Mouse (Mus musculus) embryonic facial prominence, embryonic 13.5 days (tissue): ENCODE data around the gene Tppp3. TPM values are rescaled to one million over a fixed set of nuclear protein-coding genes. Genes with fewer than 3 reads are reported as not detected.

Source experiments
- ATAC-seq: fragments of 200-750 bp; cut with Nextera tagmentation; 2 replicates; pipeline ENCODE4 v1.8.0; 2017; ENCODE audit warnings: low read depth; ENCODE audit not compliant: insufficient number of reproducible peaks, insufficient read depth, low FRiP score, low TSS enrichment
- H3K27ac ChIP-seq: fragments of 300-500 bp; sonication (generic); 2 replicates; pipeline ENCODE4 v1.5.1; 2015; ENCODE audit warnings: moderate library complexity, mild to moderate bottlenecking, inconsistent platforms
- H3K27me3 ChIP-seq: fragments of 300-500 bp; sonication (generic); 2 replicates; pipeline ENCODE4 v1.6.1; 2015; ENCODE audit warnings: mild to moderate bottlenecking, inconsistent platforms
- H3K36me3 ChIP-seq: fragments of 300-500 bp; sonication (generic); 2 replicates; pipeline ENCODE4 v1.6.1; 2015; ENCODE audit warnings: mild to moderate bottlenecking, inconsistent platforms
- H3K4me1 ChIP-seq: fragments of 300-500 bp; sonication (generic); 2 replicates; pipeline ENCODE4 v1.6.1; 2015; ENCODE audit warnings: inconsistent platforms
- H3K4me2 ChIP-seq: fragments of 300-500 bp; sonication (generic); 2 replicates; pipeline ENCODE4 v1.6.1; 2015; ENCODE audit warnings: moderate library complexity, mild to moderate bottlenecking, inconsistent platforms
- H3K4me3 ChIP-seq: fragments of 300-500 bp; sonication (generic); 2 replicates; pipeline ENCODE4 v1.5.1; 2015; ENCODE audit warnings: mild to moderate bottlenecking, inconsistent platforms
- H3K9ac ChIP-seq: fragments of 300-500 bp; sonication (generic); 2 replicates; pipeline ENCODE4 v1.6.1; 2015; ENCODE audit warnings: mild to moderate bottlenecking, inconsistent platforms
- H3K9me3 ChIP-seq: fragments of 300-500 bp; sonication (generic); 2 replicates; pipeline ENCODE4 v1.6.1; 2016; ENCODE audit warnings: inconsistent platforms
- WGBS: fragments of 180-500 bp; shearing (Covaris S2); methylation state at CpG from one replicate; pipeline ENCODE4 v1.1.7; 2015; ENCODE audit warnings: mixed read lengths; 5-methylcytosine and 5-hydroxymethylcytosine counted together
- polyA plus RNA-seq: library from polyadenylated mRNA; unstranded; fragments of >200 nt; fragmentation: Nextera tagmentation; extraction: Ambion mirVana; gene quantifications from 2 replicates; pipeline ENCODE4 v1.2.1, GENCODE M21; 2015

The Tppp3 gene
- polyA plus RNA-seq, 1 experiment from 2014 or later: 23.1 TPM

DNA sequence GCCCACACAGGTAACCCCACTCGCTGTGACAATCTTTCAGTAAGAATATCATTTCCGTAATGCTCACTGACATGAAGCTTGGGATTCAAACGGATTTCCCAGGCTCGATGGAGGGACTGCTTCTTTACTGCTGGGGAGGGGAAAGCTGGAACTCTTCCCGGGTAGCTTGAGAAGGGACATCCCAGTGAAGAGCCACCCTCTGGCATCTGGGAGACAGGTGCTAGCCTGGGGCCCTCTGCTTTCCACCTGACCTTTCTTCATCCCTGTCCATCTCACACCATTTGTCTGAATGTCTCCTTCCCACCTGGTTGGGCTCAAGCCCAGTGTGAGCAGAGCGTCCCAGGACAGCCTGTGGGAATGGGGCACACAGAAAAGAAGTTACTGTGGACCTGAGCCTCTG is 5.1 kb downstream of the Tppp3 start:
- H3K4me2 ChIP-seq: no peak overlapping the region
- H3K27me3 ChIP-seq: peaks cover 12% of the 10 kb centered on the region
- ATAC-seq: no peak
- 79% methylated on average over 6 of the region's 6 CpGs for WGBS
- no peaks in the 10 kb centered on the region for H3K9me3 ChIP-seq
- H3K27ac ChIP-seq: no peak overlapping the region
- no peak overlapping the region for H3K4me3 ChIP-seq
- no peak overlapping the region for H3K9ac ChIP-seq
- H3K36me3 ChIP-seq: 0 out of 2 replicates have a peak, but pooled peaks cover 6% of the 10 kb centered on the region
- peaks cover 26% of the 10 kb centered on the region for H3K4me1 ChIP-seq

DNA sequence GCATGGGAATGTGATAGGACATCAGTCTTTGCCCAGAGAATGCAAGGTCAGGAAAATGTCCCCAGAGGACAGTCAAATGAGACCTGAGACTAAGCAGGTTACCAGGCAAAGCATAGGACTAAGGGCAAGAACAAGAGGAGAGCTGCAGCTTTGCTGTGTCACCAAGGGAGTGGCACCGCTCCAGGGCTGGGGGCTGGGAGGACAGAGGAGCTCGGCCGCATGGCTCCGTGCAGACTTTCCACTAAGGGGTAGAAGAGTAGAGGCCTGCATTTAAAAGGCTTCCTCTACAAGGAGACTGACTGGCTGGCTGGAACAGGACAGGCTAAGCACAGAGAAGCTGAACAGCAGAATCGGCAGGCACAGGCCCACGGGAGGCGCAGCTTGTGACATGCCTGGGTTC is 6.7 kb downstream of the Tppp3 start:
- no peak overlapping the region for H3K4me2 ChIP-seq
- no peak overlapping the region for H3K27ac ChIP-seq
- H3K4me3 ChIP-seq: no peak overlapping the region
- no peaks in the 10 kb centered on the region for H3K9me3 ChIP-seq
- ATAC-seq: no peak
- 76% methylated on average over 7 of the region's 7 CpGs for WGBS
- H3K4me1 ChIP-seq: peaks cover 9% of the 10 kb centered on the region
- H3K27me3 ChIP-seq: no peaks in the 10 kb centered on the region
- no peak overlapping the region for H3K9ac ChIP-seq
- H3K36me3 ChIP-seq: 0 out of 2 replicates have a peak, but pooled peaks cover 6% of the 10 kb centered on the region

DNA sequence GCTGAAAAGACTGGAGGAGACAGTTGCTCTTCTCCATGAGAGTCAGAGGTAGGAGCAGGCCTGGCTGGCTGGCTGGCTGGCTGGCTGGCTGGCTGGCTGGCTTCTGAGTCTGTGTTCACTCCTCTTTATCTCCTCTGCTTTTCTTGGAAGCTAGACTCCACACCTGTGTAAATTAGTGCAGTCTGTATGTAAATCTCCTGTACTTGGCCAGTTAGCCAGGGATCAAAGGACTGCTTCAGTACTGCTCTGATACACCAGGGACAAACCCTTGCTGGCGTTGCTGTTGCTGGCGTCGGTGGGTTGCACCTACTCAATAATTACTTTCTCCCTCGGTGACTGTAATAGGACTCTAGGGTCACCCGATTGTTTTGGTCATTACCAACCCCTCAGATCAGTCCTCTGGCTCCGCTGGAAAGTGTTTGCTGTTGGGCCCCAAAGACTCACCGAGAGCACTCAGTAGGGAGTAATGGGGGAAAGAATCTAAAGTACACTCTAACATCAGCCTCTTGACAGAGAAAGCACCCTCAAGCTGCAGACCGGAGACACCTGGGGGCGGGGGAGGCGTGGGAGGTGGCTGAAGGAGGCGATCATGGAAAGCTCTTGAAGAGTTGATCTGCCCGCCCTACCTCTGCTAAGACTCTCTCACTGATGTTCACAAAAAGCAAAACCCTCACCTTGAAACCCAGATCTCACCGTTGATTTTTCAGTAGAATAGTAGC is 10.1 kb downstream of the Tppp3 start:
- Histone ChIP-seq H3K9me3 (no peaks in the 10 kb centered on the region), H3K27me3 (no peaks in the 10 kb centered on the region), H3K27ac (no peak overlapping the region), H3K4me1 (no peaks in the 10 kb centered on the region), H3K4me3 (no peak overlapping the region), H3K9ac (no peak overlapping the region), H3K36me3 (no peaks in the 10 kb centered on the region), H3K4me2 (no peak overlapping the region)
- ATAC-seq: no peak
- WGBS: 60% methylated on average over 13 of the region's 13 CpGs

DNA sequence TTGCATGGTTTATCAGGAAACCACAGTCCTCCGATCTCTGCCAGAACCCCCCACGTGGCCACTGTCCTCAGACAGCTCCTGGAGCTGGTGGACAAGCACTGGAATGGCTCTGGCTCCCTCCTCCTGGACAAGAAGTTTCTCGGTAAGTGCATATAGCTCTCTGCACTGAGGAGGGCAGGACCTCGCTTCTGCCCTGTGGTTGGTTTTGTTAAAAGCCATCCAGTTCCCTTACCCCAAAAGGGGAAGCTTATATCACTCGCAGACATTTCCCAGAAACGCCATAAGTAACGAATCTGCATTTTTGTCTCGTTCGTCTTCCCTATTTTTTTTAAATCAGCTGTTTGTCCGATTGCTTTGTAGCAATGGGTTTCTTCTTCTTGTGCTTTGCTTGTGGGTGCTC is 16.1 kb downstream of the Tppp3 start:
- no peak overlapping the region for H3K4me3 ChIP-seq
- no peak overlapping the region for H3K27ac ChIP-seq
- WGBS: 58% methylated on average over 10 of the region's 10 CpGs
- H3K9ac ChIP-seq: no peak overlapping the region
- no peaks in the 10 kb centered on the region for H3K4me1 ChIP-seq
- H3K27me3 ChIP-seq: no peaks in the 10 kb centered on the region
- no peaks in the 10 kb centered on the region for H3K36me3 ChIP-seq
- H3K9me3 ChIP-seq: no peaks in the 10 kb centered on the region
- H3K4me2 ChIP-seq: no peak overlapping the region
- ATAC-seq: no peak

DNA sequence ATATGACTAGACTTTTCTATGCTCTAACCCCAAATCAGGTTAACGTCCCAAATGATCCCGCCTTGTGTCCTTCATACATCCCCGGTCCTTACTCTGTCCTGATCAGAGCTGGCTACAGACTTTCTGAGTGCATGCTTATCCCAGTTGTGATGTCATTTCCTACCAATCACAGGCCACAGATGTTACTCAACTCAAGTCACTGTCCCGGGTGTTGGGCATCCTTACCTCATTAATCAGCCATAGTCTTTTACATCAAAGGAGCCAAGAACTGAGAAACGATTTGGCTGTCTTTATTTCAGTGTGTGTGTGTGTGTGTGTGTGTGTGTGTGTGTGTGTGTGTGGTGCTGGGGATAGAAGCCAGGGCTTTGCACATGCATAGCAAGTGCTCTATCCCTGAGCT is 17.2 kb downstream of the Tppp3 start:
- Histone ChIP-seq H3K4me1 (no peaks in the 10 kb centered on the region), H3K9ac (no peak overlapping the region), H3K4me3 (no peak overlapping the region), H3K4me2 (no peak overlapping the region), H3K27ac (no peak overlapping the region), H3K36me3 (no peaks in the 10 kb centered on the region), H3K27me3 (no peaks in the 10 kb centered on the region), H3K9me3 (no peaks in the 10 kb centered on the region)
- WGBS: 65% methylated on average over 5 of the region's 5 CpGs
- no peak for ATAC-seq

DNA sequence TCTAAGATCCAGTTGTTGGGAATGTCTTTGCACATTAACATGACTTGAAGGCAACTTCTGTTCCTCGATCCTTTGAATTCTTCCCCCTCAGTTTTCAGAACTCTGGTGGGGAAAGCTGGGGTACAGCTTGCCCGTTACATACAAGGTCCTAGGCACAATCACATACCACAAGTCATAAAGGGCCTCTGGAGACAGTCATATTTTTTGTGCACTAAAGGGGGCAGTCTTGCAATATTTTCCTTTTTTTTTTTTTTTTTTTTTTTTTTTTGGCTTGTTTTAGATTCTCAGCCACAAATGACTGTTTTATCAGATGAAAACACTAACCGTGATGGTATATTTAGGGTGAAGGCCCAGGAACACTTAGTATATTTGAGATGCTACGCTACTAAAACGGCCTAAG is 18.0 kb downstream of the Tppp3 start:
- WGBS: 56% methylated on average over 5 of the region's 5 CpGs
- no peaks in the 10 kb centered on the region for H3K27me3 ChIP-seq
- ATAC-seq: no peak

DNA sequence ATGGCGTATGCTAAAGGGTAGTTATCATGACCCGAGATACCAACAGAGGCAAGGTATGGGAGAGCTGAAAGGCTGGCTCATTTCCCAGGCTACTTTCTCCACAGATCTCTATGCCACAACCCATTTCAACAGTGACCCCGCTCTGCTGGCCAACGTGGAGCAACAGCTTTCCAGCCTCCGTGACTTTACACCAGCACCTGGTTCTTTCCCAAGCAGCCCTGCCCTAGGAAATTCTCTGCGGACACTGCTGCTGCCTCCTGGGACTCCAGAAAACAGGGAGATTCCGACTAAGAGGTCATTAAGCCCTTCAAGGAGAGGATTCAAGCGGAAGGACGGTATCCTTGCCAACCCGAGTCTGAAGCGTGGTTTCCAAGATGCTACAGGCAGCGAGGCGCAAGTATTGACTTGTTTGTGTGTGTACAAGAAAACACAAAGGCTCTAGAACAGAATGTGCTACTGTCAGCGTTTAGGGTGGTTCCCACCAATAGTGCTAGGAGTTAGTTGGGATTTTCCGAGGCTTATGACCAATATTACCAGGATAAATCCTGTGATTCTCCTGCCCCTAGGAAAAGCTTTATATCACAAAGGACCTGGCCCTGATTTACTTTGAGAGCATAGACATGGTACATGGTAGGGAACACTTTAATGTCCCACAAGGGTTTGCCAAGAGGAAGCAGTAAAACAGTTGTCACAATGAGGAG is 19.3 kb downstream of the Tppp3 start:
- H3K4me2 ChIP-seq: no peak overlapping the region
- no peak overlapping the region for H3K27ac ChIP-seq
- WGBS: 64% methylated on average over 15 of the region's 15 CpGs
- no peak for ATAC-seq
- no peak overlapping the region for H3K4me3 ChIP-seq
- no peaks in the 10 kb centered on the region for H3K27me3 ChIP-seq
- no peak overlapping the region for H3K9ac ChIP-seq
- H3K9me3 ChIP-seq: no peaks in the 10 kb centered on the region
- H3K36me3 ChIP-seq: no peaks in the 10 kb centered on the region
- no peaks in the 10 kb centered on the region for H3K4me1 ChIP-seq

More for the DNA sequence above, 18.0 kb downstream of the Tppp3 start:
- Histone ChIP-seq H3K4me3 (no peak overlapping the region), H3K27ac (no peak overlapping the region), H3K9me3 (no peaks in the 10 kb centered on the region), H3K4me1 (no peaks in the 10 kb centered on the region), H3K4me2 (no peak overlapping the region), H3K9ac (no peak overlapping the region), H3K36me3 (no peaks in the 10 kb centered on the region)

DNA sequence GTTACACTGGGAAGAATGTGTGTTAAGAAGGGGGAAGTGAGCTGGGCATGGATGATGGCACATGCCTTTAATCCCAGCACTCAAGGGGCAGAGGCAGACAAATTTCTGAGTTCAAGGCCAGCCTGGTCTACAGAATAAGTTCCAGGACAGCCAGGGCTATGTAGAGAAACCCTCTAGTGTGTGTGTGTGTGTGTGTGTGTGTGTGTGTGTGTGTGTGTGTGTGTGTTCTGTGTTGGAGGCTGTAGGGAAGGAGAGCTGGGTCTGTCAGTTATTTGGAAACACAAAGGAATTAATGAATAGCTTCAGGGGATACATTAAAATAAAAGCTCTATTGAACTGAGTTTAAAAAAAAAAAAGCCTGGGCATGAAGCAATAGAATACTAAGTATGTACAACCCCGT is 20.3 kb downstream of the Tppp3 start:
- no peaks in the 10 kb centered on the region for H3K36me3 ChIP-seq
- no peak overlapping the region for H3K27ac ChIP-seq
- no peaks in the 10 kb centered on the region for H3K9me3 ChIP-seq
- no peak overlapping the region for H3K4me2 ChIP-seq
- no peaks in the 10 kb centered on the region for H3K27me3 ChIP-seq
- no peak for ATAC-seq
- no peak overlapping the region for H3K9ac ChIP-seq
- WGBS: 53% methylated on average over 1 of the region's 1 CpGs
- H3K4me3 ChIP-seq: no peak overlapping the region
- peaks cover 2% of the 10 kb centered on the region for H3K4me1 ChIP-seq

DNA sequence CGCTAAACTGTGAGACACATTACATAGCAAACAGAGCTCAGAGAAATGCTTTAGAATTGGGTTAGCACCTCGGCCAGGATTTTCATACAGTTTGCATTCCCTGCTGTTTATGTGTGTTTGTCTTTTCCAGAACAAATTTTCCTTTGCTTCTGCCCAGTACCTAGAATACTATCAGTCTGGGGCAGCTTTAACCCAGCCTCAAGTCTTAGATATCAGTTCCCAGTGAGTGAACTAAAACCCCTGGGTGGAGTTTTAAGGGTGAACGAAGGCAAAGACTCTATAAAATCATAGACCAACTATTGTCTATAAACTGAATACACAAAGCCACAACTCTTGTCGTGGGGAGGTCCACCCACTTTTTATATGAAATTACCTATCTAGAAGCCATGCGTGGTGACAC is 22.7 kb downstream of the Tppp3 start:
- H3K27me3 ChIP-seq: peaks cover 12% of the 10 kb centered on the region
- WGBS: 89% methylated on average over 5 of the region's 5 CpGs

DNA sequence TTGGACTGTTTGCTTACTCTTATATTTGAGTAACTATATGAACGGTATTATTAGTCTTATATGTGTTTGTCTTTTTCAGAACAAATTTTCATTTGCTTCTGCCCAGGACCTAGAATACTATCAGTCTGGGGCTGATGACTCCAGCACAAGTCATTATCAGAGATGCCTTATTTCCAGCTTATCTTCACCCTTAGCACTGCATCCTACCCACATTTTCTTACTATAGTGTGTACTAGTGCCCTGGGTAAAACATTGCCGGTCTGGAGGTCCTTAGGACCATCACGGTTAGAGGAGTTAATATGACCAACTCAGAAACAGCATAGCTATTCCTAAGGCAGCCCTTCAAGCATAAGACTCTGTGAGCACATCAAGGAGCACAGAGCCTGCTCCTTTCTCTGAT is 23.1 kb downstream of the Tppp3 start:
- ATAC-seq: no peak
- no peaks in the 10 kb centered on the region for H3K9me3 ChIP-seq
- H3K4me2 ChIP-seq: no peak overlapping the region
- 89% methylated on average over 3 of the region's 3 CpGs for WGBS
- H3K27ac ChIP-seq: no peak overlapping the region
- peaks cover 13% of the 10 kb centered on the region for H3K27me3 ChIP-seq
- peaks cover 8% of the 10 kb centered on the region for H3K4me1 ChIP-seq
- no peak overlapping the region for H3K9ac ChIP-seq
- H3K36me3 ChIP-seq: no peaks in the 10 kb centered on the region
- no peak overlapping the region for H3K4me3 ChIP-seq

More for the DNA sequence above, 22.7 kb downstream of the Tppp3 start:
- Histone ChIP-seq H3K9me3 (no peaks in the 10 kb centered on the region), H3K4me3 (no peak overlapping the region), H3K9ac (no peak overlapping the region), H3K27ac (no peak overlapping the region), H3K4me2 (no peak overlapping the region), H3K36me3 (no peaks in the 10 kb centered on the region), H3K4me1 (peaks cover 8% of the 10 kb centered on the region)
- no peak for ATAC-seq

DNA sequence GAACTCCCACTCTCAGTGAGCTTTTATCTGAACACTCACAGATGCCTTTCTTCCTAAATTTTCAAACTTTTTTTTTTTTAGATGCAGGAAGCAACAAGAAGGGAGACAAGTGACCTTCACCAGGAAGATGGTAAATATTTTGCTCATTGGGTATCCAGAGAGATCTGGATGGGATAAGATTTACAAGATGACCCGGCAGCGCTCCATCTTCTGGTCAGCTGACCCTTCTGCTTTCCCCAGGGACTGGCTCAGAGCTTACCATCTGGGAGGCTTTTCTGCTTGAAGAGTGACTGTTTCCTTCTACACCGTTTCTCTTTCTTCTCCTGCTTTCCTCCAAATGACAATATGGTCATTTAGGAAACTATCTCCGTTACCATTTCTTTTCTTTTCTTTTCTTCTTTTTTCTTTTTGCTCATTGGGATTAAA is 25.2 kb downstream of the Tppp3 start:
- no peaks in the 10 kb centered on the region for H3K36me3 ChIP-seq
- 26% methylated on average over 4 of the region's 4 CpGs for WGBS
- no peak overlapping the region for H3K27ac ChIP-seq
- H3K9me3 ChIP-seq: no peaks in the 10 kb centered on the region
- H3K9ac ChIP-seq: no peak overlapping the region
- H3K27me3 ChIP-seq: peaks cover 13% of the 10 kb centered on the region
- no peak for ATAC-seq
- H3K4me2 ChIP-seq: no peak overlapping the region
- H3K4me1 ChIP-seq: peaks cover 8% of the 10 kb centered on the region
- no peak overlapping the region for H3K4me3 ChIP-seq
